Mouse (Mus musculus) spleen, adult 2 months (tissue): ENCODE data around the gene Ccdc148.

Experiments used
- CTCF ChIP-seq: fragments of 200-500 bp; IDR thresholded peaks from 2 replicates; pipeline ENCODE4 v1.5.1; 2011; ENCODE audit warnings: mild to moderate bottlenecking, inconsistent platforms; ENCODE audit not compliant: insufficient read depth, insufficient read length, insufficient replicate concordance; ENCODE audit errors: extremely low read depth
- POLR2A ChIP-seq: fragments of 200-500 bp; IDR thresholded peaks from 2 replicates; pipeline ENCODE4 v1.6.1; 2011; ENCODE audit warnings: low read depth, low read length, inconsistent platforms

- TF ChIP-seq CTCF (no peak), POLR2A (no peak)
Measured at GRCm38 (mm10) chr2:59050245-59050824, 110.1 kb downstream of the Ccdc148 start.
